In genomic region chr13:59145677-59146555, GRCm38 (mm10) we compare ENCODE assay signal across 9 mouse cellular contexts.
DNase-seq lines count a peak whose midpoint lies in the region; ATAC-seq and TF ChIP-seq lines count a peak whose summit lies in the region.
"Had no signal": no experiment of that assay in that cellular context is flagged by ENCODE, and none has a peak within 500 bp of the region (broad histone marks: within the 10 kb centered on the region; RNA-seq: fewer than 3 reads in every experiment).

No protein-coding gene starts in this region.

- H3K27ac ChIP-seq in forebrain, embryonic 13.5 days, result peak overlapping the region; percentile 95
- H3K27ac ChIP-seq in hindbrain, embryonic 10.5 days, result peak overlapping the region; percentile 81
- peak overlapping the region; percentile 1; the same call in 1 of the 2 replicates for H3K27ac ChIP-seq in olfactory bulb, adult 2 months (ENCODE audit: insufficient read depth, low read depth, low read length)
- H3K27ac ChIP-seq in liver, embryonic 11.5 days (ENCODE audit: low read depth, low read length), result no peak overlapping the region

- DNase-seq in lung, adult 18-20 months, result peak; percentile 21 to 38
- DNase-seq in lung, adult 2 months, result no peak
- DNase-seq in hindbrain, embryonic 10.5 days (ENCODE audit: low spot score), result peak; percentile 84
- DNase-seq in left cerebral cortex, postnatal 36 days (ENCODE audit: low spot score in 2 of 2), result peak; percentile 88 to 91
- no peak for DNase-seq in T-cell, adult 2 months (ENCODE audit: low spot score)
- no peak for DNase-seq in liver, embryonic 11.5 days (ENCODE audit: low spot score)

- H3K4me2 ChIP-seq in forebrain, embryonic 13.5 days, result peak overlapping the region; percentile 37
- no peak overlapping the region for H3K4me2 ChIP-seq in liver, embryonic 11.5 days

- intact Hi-C loops in left cerebral cortex, postnatal 36 days (cut with DNase I), result loop anchor here (2.0 to 5.0 kb wide), 3 partner anchors 66 to 339 kb away; partner anchors contain the start of gene Ntrk2

- H3K9ac ChIP-seq in forebrain, embryonic 13.5 days, result peak overlapping the region; percentile 34; the same call in 1 of the 2 replicates
- H3K9ac ChIP-seq in liver, embryonic 11.5 days (ENCODE audit: low read depth, low read length), result no peak overlapping the region

- H3K36me3 ChIP-seq in forebrain, embryonic 13.5 days (ENCODE audit: poor library complexity, severe bottlenecking), result no peaks in the 10 kb centered on the region
- no peaks in the 10 kb centered on the region for H3K36me3 ChIP-seq in hindbrain, embryonic 10.5 days
- H3K36me3 ChIP-seq in liver, embryonic 11.5 days (ENCODE audit: control insufficient read depth, insufficient read depth, low read length), result no peaks in the 10 kb centered on the region
- H3K36me3 ChIP-seq: G1E had no signal

- TF ChIP-seq POLR2A in lung, adult 2 months (IDR thresholded peaks at IDR 0.05; ENCODE audit: borderline replicate concordance, extremely low read depth, low read depth, low read length), result no peak
- no peak for TF ChIP-seq POLR2A in olfactory bulb, adult 2 months (IDR thresholded peaks at IDR 0.05; ENCODE audit: insufficient read depth, low read depth, low read length)

- no peaks in the 10 kb centered on the region for H3K4me1 ChIP-seq in lung, adult 2 months (ENCODE audit: control insufficient read depth, insufficient read depth, low read length)
- peaks cover 58% of the 10 kb centered on the region for H3K4me1 ChIP-seq in forebrain, embryonic 13.5 days
- H3K4me1 ChIP-seq in hindbrain, embryonic 10.5 days (replicated peaks), result peaks cover 42% of the 10 kb centered on the region
- peaks cover 27% of the 10 kb centered on the region for H3K4me1 ChIP-seq in olfactory bulb, adult 2 months (ENCODE audit: control insufficient read depth, insufficient read depth, low read length)
- H3K4me1 ChIP-seq in liver, embryonic 11.5 days (replicated peaks; ENCODE audit: control insufficient read depth, insufficient read depth, low read length), result no peaks in the 10 kb centered on the region

- H3K4me3 ChIP-seq in lung, adult 2 months (replicated peaks; ENCODE audit: extremely low read depth, low read depth, low read length), result no peak overlapping the region
- H3K4me3 ChIP-seq in forebrain, embryonic 13.5 days, result no peak overlapping the region
- H3K4me3 ChIP-seq in hindbrain, embryonic 10.5 days, result peak overlapping the region; percentile 18; the same call in 1 of the 2 replicates
- H3K4me3 ChIP-seq in olfactory bulb, adult 2 months (ENCODE audit: insufficient read depth, low read depth, low read length), result no peak overlapping the region
- H3K4me3 ChIP-seq in liver, embryonic 11.5 days (ENCODE audit: low read depth, low read length), result no peak overlapping the region

- WGBS in lung, adult 2 months, result 60% methylated on average over 21 of the region's 21 CpGs
- 35% methylated on average over 21 of the region's 21 CpGs for WGBS in forebrain, embryonic 13.5 days
- 50% methylated on average over 21 of the region's 21 CpGs for WGBS in hindbrain, embryonic 10.5 days
- 30% methylated on average over 21 of the region's 21 CpGs for WGBS in olfactory bulb, adult 2 months
- WGBS in liver, embryonic 11.5 days, result 60% methylated on average over 21 of the region's 21 CpGs

- no peaks in the 10 kb centered on the region for H3K27me3 ChIP-seq in forebrain, embryonic 13.5 days
- no peaks in the 10 kb centered on the region for H3K27me3 ChIP-seq in hindbrain, embryonic 10.5 days (ENCODE audit: insufficient read depth, poor library complexity, severe bottlenecking)
- no peaks in the 10 kb centered on the region for H3K27me3 ChIP-seq in liver, embryonic 11.5 days (replicated peaks; ENCODE audit: control insufficient read depth, insufficient read depth, low read length)

- peak; percentile 83 for ATAC-seq in forebrain, embryonic 13.5 days
- no peak for ATAC-seq in liver, embryonic 11.5 days (replicated peaks; ENCODE audit: low FRiP score)

- 0 out of 2 replicates have a peak, but pooled peaks cover 3% of the 10 kb centered on the region for H3K9me3 ChIP-seq in forebrain, embryonic 13.5 days (replicated peaks)
- H3K9me3 ChIP-seq in hindbrain, embryonic 10.5 days, result no peaks in the 10 kb centered on the region
- H3K9me3 ChIP-seq in liver, embryonic 11.5 days (ENCODE audit: control insufficient read depth, low read length), result no peaks in the 10 kb centered on the region

- TF ChIP-seq CTCF in lung, adult 2 months (IDR thresholded peaks at IDR 0.05; ENCODE audit: insufficient read depth, low read length), result no peak
- no peak for TF ChIP-seq CTCF in olfactory bulb, adult 2 months (IDR thresholded peaks at IDR 0.05; ENCODE audit: insufficient read depth, low read depth, low read length)

Comparison
In these comparisons a context has a peak if more than half of its experiments do, and no peak if none do; other contexts are left out.
1. DNase-seq: peak in lung, adult 18-20 months (2 of 2), hindbrain, embryonic 10.5 days (single experiment) and left cerebral cortex, postnatal 36 days (2 of 2); none in lung, adult 2 months (single experiment), T-cell, adult 2 months (single experiment) and liver, embryonic 11.5 days (single experiment).